Mouse (Mus musculus): Measurements from ENCODE around the gene Rbm20. TPM values are rescaled to one million over a fixed set of nuclear protein-coding genes. Genes with fewer than 3 reads are reported as not detected.
A peak's percentile ranks its signal among the peaks of the same experiment; 100 is the strongest.

The Rbm20 gene
- polyA plus RNA-seq, 1 experiment, result 3.8 TPM

- TF ChIP-seq CTCF (IDR thresholded peaks at IDR 0.05; ENCODE audit: insufficient read depth, low read length) (no peak), POLR2A (IDR thresholded peaks at IDR 0.05; ENCODE audit: borderline replicate concordance, extremely low read depth, low read depth, low read length) (no peak)
- DNase-seq, result no peak
Observed at GRCm38 (mm10) chr19:53898498-53898897, 221.4 kb downstream of the Rbm20 start.

GRCm38 (mm10) chr19:53898970-53899900, 222.1 kb downstream of the Rbm20 start:
- H3K4me3 ChIP-seq (replicated peaks; ENCODE audit: extremely low read depth, low read depth, low read length), result no peak overlapping the region
- DNase-seq, result no peak
- WGBS, result 77% methylated on average over 25 of the region's 25 CpGs
- no peak for TF ChIP-seq POLR2A (IDR thresholded peaks at IDR 0.05; ENCODE audit: borderline replicate concordance, extremely low read depth, low read depth, low read length)
- no peak for TF ChIP-seq CTCF (IDR thresholded peaks at IDR 0.05; ENCODE audit: insufficient read depth, low read length)
- H3K4me1 ChIP-seq (ENCODE audit: control insufficient read depth, insufficient read depth, low read length), result peaks cover 6% of the 10 kb centered on the region

More at GRCm38 (mm10) chr19:53898498-53898897, 221.4 kb downstream of the Rbm20 start:
- 71% methylated on average over 4 of the region's 4 CpGs for WGBS
- Histone ChIP-seq H3K4me1 (ENCODE audit: control insufficient read depth, insufficient read depth, low read length) (peaks cover 6% of the 10 kb centered on the region), H3K4me3 (replicated peaks; ENCODE audit: extremely low read depth, low read depth, low read length) (no peak overlapping the region)

- WGBS, result 78% methylated on average over 14 of the region's 14 CpGs
- TF ChIP-seq POLR2A (IDR thresholded peaks at IDR 0.05; ENCODE audit: borderline replicate concordance, extremely low read depth, low read depth, low read length) (no peak), CTCF (IDR thresholded peaks at IDR 0.05; ENCODE audit: insufficient read depth, low read length) (no peak)
- Histone ChIP-seq H3K4me1 (ENCODE audit: control insufficient read depth, insufficient read depth, low read length) (peaks cover 6% of the 10 kb centered on the region), H3K4me3 (replicated peaks; ENCODE audit: extremely low read depth, low read depth, low read length) (no peak overlapping the region)
- no peak for DNase-seq
Observed at GRCm38 (mm10) chr19:53899941-53900610, 223.0 kb downstream of the Rbm20 start.

- 37% methylated on average over 15 of the region's 15 CpGs for WGBS
- peaks cover 6% of the 10 kb centered on the region for H3K4me1 ChIP-seq (ENCODE audit: control insufficient read depth, insufficient read depth, low read length)
- peak; percentile 34 for DNase-seq
- H3K4me3 ChIP-seq (replicated peaks; ENCODE audit: extremely low read depth, low read depth, low read length), result peak overlapping the region; percentile 60
- TF ChIP-seq POLR2A (IDR thresholded peaks at IDR 0.05; ENCODE audit: borderline replicate concordance, extremely low read depth, low read depth, low read length) (no peak), CTCF (IDR thresholded peaks at IDR 0.05; ENCODE audit: insufficient read depth, low read length) (no peak)
Observed at GRCm38 (mm10) chr19:53901931-53902738, 225.0 kb downstream of the Rbm20 start.

GRCm38 (mm10) chr19:53902739-53903487, 225.8 kb downstream of the Rbm20 start:
- H3K4me3 ChIP-seq (replicated peaks; ENCODE audit: extremely low read depth, low read depth, low read length), result peak overlapping the region; percentile 86
- TF ChIP-seq CTCF (IDR thresholded peaks at IDR 0.05; ENCODE audit: insufficient read depth, low read length) (no peak), POLR2A (IDR thresholded peaks at IDR 0.05; ENCODE audit: borderline replicate concordance, extremely low read depth, low read depth, low read length) (peak; percentile 66)
- peak; percentile 88 for DNase-seq
- H3K4me1 ChIP-seq (ENCODE audit: control insufficient read depth, insufficient read depth, low read length), result peaks cover 6% of the 10 kb centered on the region
- WGBS, result 1% methylated on average over 61 of the region's 61 CpGs

GRCm38 (mm10) chr19:53903507-53904321, 226.6 kb downstream of the Rbm20 start:
- under 1% methylated on average over 78 of the region's 83 CpGs for WGBS
- peaks cover 6% of the 10 kb centered on the region for H3K4me1 ChIP-seq (ENCODE audit: control insufficient read depth, insufficient read depth, low read length)
- TF ChIP-seq POLR2A (IDR thresholded peaks at IDR 0.05; ENCODE audit: borderline replicate concordance, extremely low read depth, low read depth, low read length) (no peak), CTCF (IDR thresholded peaks at IDR 0.05; ENCODE audit: insufficient read depth, low read length) (no peak)
- peak overlapping the region; percentile 86 for H3K4me3 ChIP-seq (replicated peaks; ENCODE audit: extremely low read depth, low read depth, low read length)
- DNase-seq, result peak; percentile 38

DNA sequence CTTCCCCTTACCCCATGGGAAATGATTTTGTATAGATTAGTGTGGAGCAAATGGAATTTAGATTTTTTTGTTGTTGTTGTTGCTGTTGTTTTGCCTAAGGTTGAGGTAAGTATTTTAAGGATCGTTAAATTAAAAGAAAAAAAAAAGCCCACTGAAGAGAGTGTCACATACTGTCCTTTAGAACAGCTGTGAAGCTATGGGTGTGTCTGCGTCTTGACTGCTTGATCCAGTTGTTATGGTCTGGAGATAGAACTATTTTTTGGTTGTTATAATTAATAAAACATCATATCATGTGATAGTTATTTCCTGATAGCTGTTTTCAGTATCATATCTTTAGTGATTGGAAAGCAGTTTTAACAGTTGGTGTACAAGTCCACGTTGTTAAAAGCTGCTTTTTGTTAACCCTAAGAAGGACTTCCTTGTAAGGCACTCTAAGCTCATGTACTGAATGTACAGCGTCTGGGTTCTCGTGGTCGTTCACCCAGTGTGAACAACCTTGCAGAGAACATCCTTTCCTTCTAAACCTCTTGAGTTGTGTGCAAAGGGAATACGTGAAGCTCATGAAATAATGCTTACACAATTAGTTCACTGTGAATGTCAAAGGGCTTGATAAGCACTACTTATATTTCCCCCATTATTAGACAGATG, 227.9 kb downstream of the Rbm20 start:
- WGBS, result 41% methylated on average over 7 of the region's 7 CpGs
- no peak for DNase-seq
- no peak for TF ChIP-seq CTCF (IDR thresholded peaks at IDR 0.05; ENCODE audit: insufficient read depth, low read length)
- no peak for TF ChIP-seq POLR2A (IDR thresholded peaks at IDR 0.05; ENCODE audit: borderline replicate concordance, extremely low read depth, low read depth, low read length)
- Histone ChIP-seq H3K4me1 (ENCODE audit: control insufficient read depth, insufficient read depth, low read length) (peaks cover 6% of the 10 kb centered on the region), H3K4me3 (replicated peaks; ENCODE audit: extremely low read depth, low read depth, low read length) (no peak overlapping the region)

Measured in lung, adult 2 months (tissue).